Mouse (Mus musculus) CH12.LX (cell line): ENCODE data around the gene Nfia. TPM values are rescaled to one million over a fixed set of nuclear protein-coding genes. Genes with fewer than 3 reads are reported as not detected.

ENCODE experiments used
- DNase-seq: peaks from one replicate; pipeline ENCODE4 v3.0.0-alpha.2; 2013; ENCODE audit errors: extremely low read depth
- H3K27ac ChIP-seq: 2 replicates; pipeline ENCODE4 v1.5.1; 2012; ENCODE audit warnings: low read depth, mild to moderate bottlenecking, control low read depth, moderate library complexity; ENCODE audit not compliant: insufficient read depth
- H3K27me3 ChIP-seq: replicated peaks from 2 replicates; pipeline ENCODE3; 2012; ENCODE audit warnings: inconsistent platforms
- H3K36me3 ChIP-seq, 2 experiments: replicated peaks in 1 of 2; 2 replicates each; pipeline versions ENCODE3 to v1.6.1; 2012; ENCODE audit warnings: inconsistent platforms in 1 of 2, low read length in 1 of 2, mild to moderate bottlenecking in 1 of 2, mixed read lengths in 1 of 2, moderate library complexity in 1 of 2; ENCODE audit not compliant: control insufficient read depth in 1 of 2, insufficient read depth in 1 of 2
- H3K4me1 ChIP-seq, 2 experiments: 2 replicates each; pipeline ENCODE4 v1.6.1; 2012; ENCODE audit warnings: inconsistent platforms in 1 of 2, moderate library complexity in 1 of 2; ENCODE audit not compliant: insufficient read depth in 2 of 2, control insufficient read depth in 1 of 2
- H3K4me2 ChIP-seq: 2 replicates; pipeline ENCODE4 v1.6.1; 2012; ENCODE audit warnings: low read depth, mild to moderate bottlenecking, control low read depth; ENCODE audit not compliant: poor library complexity, insufficient read depth, severe bottlenecking
- H3K4me3 ChIP-seq, 3 experiments: fragments of 150-350 bp in 1 of 3; sonication (generic) in 1 of 3; replicated peaks in 1 of 3; 2 replicates each; pipeline versions ENCODE3 to v1.5.1; 2011 to 2012; ENCODE audit warnings: low read depth in 2 of 3, low read length in 2 of 3, mild to moderate bottlenecking in 2 of 3, moderate library complexity in 2 of 3, control low read depth in 1 of 3, improper control_type of control experiment in 1 of 3, inconsistent platforms in 1 of 3, mixed read lengths in 1 of 3; ENCODE audit not compliant: poor library complexity in 1 of 3
- H3K79me2 ChIP-seq: replicated peaks from 2 replicates; pipeline ENCODE4 v1.6.1; 2012; ENCODE audit warnings: mild to moderate bottlenecking, moderate library complexity; ENCODE audit not compliant: control insufficient read depth, poor library complexity, insufficient read depth, severe bottlenecking; ENCODE audit errors: extremely low read depth
- H3K9ac ChIP-seq: 2 replicates; pipeline ENCODE4 v1.6.1; 2012; ENCODE audit warnings: low read depth, mild to moderate bottlenecking, control low read depth, moderate library complexity; ENCODE audit not compliant: insufficient read depth
- H3K9me3 ChIP-seq: replicated peaks from 2 replicates; pipeline ENCODE3; 2012; ENCODE audit warnings: low read length, inconsistent platforms, mixed read lengths
- BHLHE40 ChIP-seq: IDR thresholded peaks from 2 replicates; pipeline ENCODE4 v1.6.1; 2011; ENCODE audit warnings: mild to moderate bottlenecking, low read depth, low read length, improper control_type of control experiment
- CHD2 ChIP-seq: IDR thresholded peaks from 2 replicates; pipeline ENCODE4 v1.6.1; 2011; ENCODE audit warnings: low read length, improper control_type of control experiment
- E2F4 ChIP-seq: IDR thresholded peaks from 2 replicates; pipeline ENCODE4 v1.6.1; 2011; ENCODE audit warnings: low read depth, low read length, improper control_type of control experiment; ENCODE audit not compliant: insufficient replicate concordance
- GABPA ChIP-seq: IDR thresholded peaks from 2 replicates; pipeline ENCODE4 v1.6.1; 2012; ENCODE audit warnings: low read depth, low read length, improper control_type of control experiment, inconsistent platforms; ENCODE audit not compliant: insufficient replicate concordance
- JUN ChIP-seq: IDR thresholded peaks from 2 replicates; pipeline ENCODE4 v1.6.1; 2011; ENCODE audit warnings: low read depth, mild to moderate bottlenecking, low read length, improper control_type of control experiment, moderate library complexity; ENCODE audit not compliant: insufficient read depth
- MAZ ChIP-seq: IDR thresholded peaks from 2 replicates; pipeline ENCODE4 v1.6.1; 2012; ENCODE audit warnings: low read depth, mild to moderate bottlenecking, inconsistent platforms, low read length, improper control_type of control experiment, moderate library complexity
- MXI1 ChIP-seq: IDR thresholded peaks from 2 replicates; pipeline ENCODE4 v1.6.1; 2011; ENCODE audit warnings: mild to moderate bottlenecking, low read depth, low read length, improper control_type of control experiment
- POLR2AphosphoS2 ChIP-seq: IDR thresholded peaks from 2 replicates; pipeline ENCODE4 v1.6.1; 2011; ENCODE audit warnings: low read depth, low read length, improper control_type of control experiment
- RAD21 ChIP-seq: IDR thresholded peaks from 2 replicates; pipeline ENCODE4 v1.6.1; 2011; ENCODE audit warnings: low read depth, mild to moderate bottlenecking, low read length, improper control_type of control experiment, moderate library complexity
- TBP ChIP-seq: conservative IDR thresholded peaks from 2 replicates; pipeline ENCODE4 v1.6.1; 2011; ENCODE audit warnings: low read depth, low read length, improper control_type of control experiment
- UBTF ChIP-seq: IDR thresholded peaks from 2 replicates; pipeline ENCODE4 v1.6.1; 2012; ENCODE audit warnings: low read depth, mild to moderate bottlenecking, inconsistent platforms, low read length, improper control_type of control experiment, moderate library complexity
- USF1 ChIP-seq: IDR thresholded peaks from 2 replicates; pipeline ENCODE4 v1.6.1; 2014; ENCODE audit warnings: low read depth, mild to moderate bottlenecking, inconsistent platforms, low read length, improper control_type of control experiment
- USF2 ChIP-seq: conservative IDR thresholded peaks from 2 replicates; pipeline ENCODE4 v1.6.1; 2011; ENCODE audit warnings: low read depth, low read length, improper control_type of control experiment
- dilution Hi-C: fragments of 300-500 bp; cut with MboI; formaldehyde crosslinking; loops from 2 replicates; pipeline ENCODE4 v1.14.3; 2020; ENCODE audit warnings: low sequenced_read_pairs; ENCODE audit not compliant: extremely low pct_unique_long_range_greater_than_20kb, extremely low pct_ligation_motif_present
- in situ Hi-C: fragments of 300-500 bp; cut with MboI; formaldehyde crosslinking; loops from 3 replicates; pipeline ENCODE4 v1.14.3; 2019; ENCODE audit warnings: low sequenced_read_pairs, low pct_ligation_motif_present, low pct_unique_long_range_greater_than_20kb, mixed read lengths
- polyA plus RNA-seq: library from polyadenylated mRNA; unstranded; fragments of >175 nt; gene quantifications from 2 replicates; pipeline ENCODE4 v1.2.1, GENCODE M21; 2012; ENCODE audit warnings: low read depth; ENCODE audit not compliant: insufficient read length
- total RNA-seq, 2 experiments: library from RNA; depleted of rRNA; stranded (reverse); fragments of 300-350 nt in 1 of 2; fragments of >200 nt in 1 of 2; gene quantifications; 2 replicates each; pipeline ENCODE4 v1.2.3; 2012 to 2014

The Nfia gene
- total and polyA plus RNA-seq, 3 experiments: not detected

DNA sequence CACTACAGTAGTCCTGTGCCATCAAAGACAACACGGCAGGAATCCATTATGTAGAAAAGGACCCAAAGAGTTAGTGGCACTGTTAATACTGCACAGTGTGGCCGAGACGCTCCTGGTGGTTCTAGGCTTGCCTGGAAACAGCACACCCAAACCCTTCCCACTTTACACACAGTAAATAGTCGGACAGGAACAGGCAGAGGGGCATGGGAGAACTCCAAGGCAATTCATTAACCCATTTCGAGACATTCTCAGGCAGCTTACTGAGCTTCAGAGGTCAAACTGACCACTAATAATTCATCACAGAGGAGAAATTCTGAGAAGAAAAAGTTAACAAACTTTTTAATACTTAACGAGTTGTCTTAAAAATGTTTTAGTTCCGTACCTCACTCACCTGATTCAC lies 107.2 kb downstream of the Nfia start:
- in situ Hi-C loops: no loop called here
- DNase-seq: no peak
- no peaks in the 10 kb centered on the region for H3K4me1 ChIP-seq
- no peak overlapping the region for H3K27ac ChIP-seq
- H3K4me2 ChIP-seq: no peak overlapping the region
- no peak for TF ChIP-seq USF1
- TF ChIP-seq GABPA: no peak
- no peak for TF ChIP-seq E2F4
- TF ChIP-seq BHLHE40: no peak
- TF ChIP-seq RAD21: no peak
- no peak for TF ChIP-seq MAZ
- dilution Hi-C loops: no loop called here
- peaks cover 46% of the 10 kb centered on the region for H3K9me3 ChIP-seq
- H3K79me2 ChIP-seq: no peaks in the 10 kb centered on the region
- no peak overlapping the region for H3K9ac ChIP-seq
- H3K36me3 ChIP-seq: no peaks in the 10 kb centered on the region
- H3K27me3 ChIP-seq: no peaks in the 10 kb centered on the region
- H3K4me3 ChIP-seq: no peak overlapping the region

DNA sequence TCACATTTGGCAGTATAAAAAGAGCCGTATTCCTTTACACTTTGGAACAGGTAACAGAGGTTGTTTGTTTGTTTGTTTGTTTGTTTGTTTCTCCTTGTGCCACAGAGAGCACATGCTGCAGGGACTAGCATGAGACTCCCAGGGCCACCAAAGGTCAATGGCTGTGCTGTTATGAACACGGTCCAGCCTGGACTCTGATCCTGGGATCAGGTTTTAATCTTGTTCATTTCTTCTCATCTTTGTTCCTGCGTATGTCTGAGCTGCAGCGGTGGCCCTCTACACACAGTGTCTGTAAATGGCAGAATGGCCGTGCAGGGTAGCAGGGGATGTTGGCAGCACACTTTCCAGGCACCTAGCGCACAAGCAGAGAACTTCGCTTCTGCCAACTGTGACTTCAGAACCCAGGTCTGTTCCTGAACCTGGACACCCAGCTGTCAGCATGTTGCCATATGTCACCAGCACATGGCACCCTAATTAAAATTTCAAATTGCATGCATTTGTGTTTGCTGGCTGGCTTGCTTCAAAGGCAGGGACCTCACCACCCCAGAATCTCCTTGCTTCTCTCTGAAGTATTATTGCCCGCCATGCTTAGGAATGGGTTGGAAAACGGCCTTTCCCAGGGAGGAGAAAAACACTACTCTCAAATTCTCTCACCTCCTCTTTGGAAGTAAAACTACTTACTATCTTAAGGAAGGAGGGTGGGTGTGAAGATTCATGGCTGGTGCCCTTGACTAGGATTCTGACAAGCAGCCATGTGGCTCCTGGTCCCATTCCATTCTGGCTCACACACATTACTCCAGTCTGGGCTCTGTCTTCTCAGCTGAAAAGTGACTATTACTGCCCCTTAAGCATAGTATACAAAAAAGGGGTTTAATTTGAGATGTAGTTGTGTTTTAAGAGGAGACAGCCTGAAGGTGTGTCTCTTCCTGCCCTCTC lies 107.9 kb downstream of the Nfia start:
- Histone ChIP-seq H3K27ac (no peak overlapping the region), H3K9me3 (peaks cover 44% of the 10 kb centered on the region), H3K79me2 (no peaks in the 10 kb centered on the region), H3K36me3 (no peaks in the 10 kb centered on the region), H3K27me3 (no peaks in the 10 kb centered on the region), H3K4me3 (no peak overlapping the region), H3K9ac (no peak overlapping the region), H3K4me1 (no peaks in the 10 kb centered on the region), H3K4me2 (no peak overlapping the region)
- in situ Hi-C loops: no loop called here
- no peak for DNase-seq
- TF ChIP-seq UBTF (no peak), JUN (no peak), POLR2AphosphoS2 (no peak), USF1 (no peak), MXI1 (no peak), USF2 (no peak), CHD2 (no peak), TBP (no peak)
- dilution Hi-C loops: no loop called here
